Mouse (Mus musculus) ES-E14 (cell line): ENCODE results near the gene Artn.

Experiments used
- CHD2 ChIP-seq: IDR thresholded peaks from 2 replicates; pipeline ENCODE4 v1.6.1; 2014; ENCODE audit warnings: mild to moderate bottlenecking, low read depth, low read length, inconsistent platforms
- HCFC1 ChIP-seq: IDR thresholded peaks from 2 replicates; pipeline ENCODE4 v1.6.1; 2012; ENCODE audit warnings: low read length, inconsistent platforms, borderline replicate concordance; ENCODE audit not compliant: insufficient read depth
- MAFK ChIP-seq: IDR thresholded peaks from 2 replicates; pipeline ENCODE4 v1.6.1; 2014; ENCODE audit warnings: mild to moderate bottlenecking, low read depth, low read length, inconsistent platforms; ENCODE audit not compliant: insufficient read depth
- ZC3H11A ChIP-seq: IDR thresholded peaks from 2 replicates; pipeline ENCODE4 v1.6.1; 2012; ENCODE audit warnings: low read depth, mild to moderate bottlenecking, inconsistent platforms, low read length, borderline replicate concordance
- ZNF384 ChIP-seq: IDR thresholded peaks from 2 replicates; pipeline ENCODE4 v1.6.1; 2012; ENCODE audit warnings: low read depth, low read length, inconsistent platforms

DNA sequence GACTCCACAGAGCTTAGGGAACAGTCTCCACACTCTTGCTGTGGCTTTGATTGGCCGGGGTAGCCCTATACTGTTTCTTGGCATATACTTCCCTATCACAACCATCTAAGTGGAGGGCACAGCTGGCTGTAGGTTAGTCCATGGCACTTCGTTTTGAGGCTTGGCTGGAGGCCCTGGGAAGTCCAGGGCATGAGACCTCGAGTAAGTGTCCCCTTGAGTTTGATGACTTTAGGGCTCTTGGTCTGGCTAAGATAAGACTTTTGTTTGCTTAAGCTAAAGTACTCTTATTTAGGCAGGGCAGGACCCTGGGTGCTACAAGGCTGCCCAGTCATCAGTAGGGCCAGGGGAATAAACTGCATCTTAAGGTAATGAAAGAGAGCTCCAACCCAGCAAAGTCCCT lies 31.5 kb downstream of the Artn start:
- TF ChIP-seq ZNF384 (no peak), CHD2 (no peak), MAFK (no peak), HCFC1 (no peak), ZC3H11A (no peak)
